Mouse (Mus musculus) CH12.LX (cell line): ENCODE results near the gene Nyx.

Experiments
- CTCF ChIP-seq, 2 experiments: IDR thresholded peaks in 1 of 2; conservative IDR thresholded peaks in 1 of 2; 2 replicates each; pipeline ENCODE4 v1.5.1; 2011 to 2012; ENCODE audit warnings: low read depth in 2 of 2, low read length in 2 of 2, improper control_type of control experiment in 1 of 2, inconsistent platforms in 1 of 2, mild to moderate bottlenecking in 1 of 2, moderate library complexity in 1 of 2
- E2F4 ChIP-seq: IDR thresholded peaks from 2 replicates; pipeline ENCODE4 v1.6.1; 2011; ENCODE audit warnings: low read depth, low read length, improper control_type of control experiment; ENCODE audit not compliant: insufficient replicate concordance
- EP300 ChIP-seq: IDR thresholded peaks from 2 replicates; pipeline ENCODE4 v1.6.1; 2011; ENCODE audit warnings: low read length, improper control_type of control experiment
- HCFC1 ChIP-seq: IDR thresholded peaks from 2 replicates; pipeline ENCODE4 v1.6.1; 2012; ENCODE audit warnings: low read depth, mild to moderate bottlenecking, inconsistent platforms, low read length, improper control_type of control experiment
- POLR2A ChIP-seq: IDR thresholded peaks from 2 replicates; pipeline ENCODE4 v1.6.1; 2011; ENCODE audit warnings: low read depth, mild to moderate bottlenecking, improper control_type of control experiment, low read length
- SIN3A ChIP-seq: IDR thresholded peaks from 2 replicates; pipeline ENCODE4 v1.6.1; 2012; ENCODE audit warnings: low read length, improper control_type of control experiment, inconsistent platforms
- USF2 ChIP-seq: conservative IDR thresholded peaks from 2 replicates; pipeline ENCODE4 v1.6.1; 2011; ENCODE audit warnings: low read depth, low read length, improper control_type of control experiment

DNA sequence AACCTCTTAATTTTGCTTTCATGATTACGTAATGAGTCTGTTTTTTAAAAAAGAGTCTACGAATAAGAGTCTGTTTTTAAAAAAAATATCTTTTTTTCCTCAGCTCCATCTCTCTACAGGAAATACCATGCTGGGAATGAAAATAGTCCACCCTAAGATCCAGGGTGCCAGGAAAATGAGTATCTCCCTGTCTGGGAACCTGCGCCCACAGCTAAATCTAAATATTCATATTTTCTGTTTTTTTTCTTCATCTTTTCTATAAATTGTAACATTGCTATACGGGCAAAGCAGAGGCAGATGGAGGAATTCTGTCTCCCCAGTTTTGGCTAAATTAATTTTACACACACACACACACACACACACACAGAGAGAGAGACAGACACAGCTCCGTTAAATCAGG, 48.0 kb downstream of the Nyx start:
- no peak for TF ChIP-seq CTCF (conservative IDR thresholded peaks at IDR 0.05 in 1 of 2, IDR thresholded peaks at IDR 0.05 in 1 of 2; ENCODE audit: low read depth in 2 of 2, low read length in 2 of 2)
- no peak for TF ChIP-seq POLR2A
- no peak for TF ChIP-seq HCFC1
- no peak for TF ChIP-seq USF2
- TF ChIP-seq EP300 = no peak
- no peak for TF ChIP-seq E2F4
- TF ChIP-seq SIN3A = no peak
